Mouse (Mus musculus): ENCODE measurements at regions not wholly inside any gene's neighbourhood (a gene's known extent, or its start where the extent isn't known, plus 50 kb on each side); places are given as distances from the start of the nearest gene placed in this dataset.

- no peak for DNase-seq (ENCODE audit: low spot score)
Measured at GRCm38 (mm10) chr3:40058719-40059420, 472.2 kb upstream of the Intu start.

DNA sequence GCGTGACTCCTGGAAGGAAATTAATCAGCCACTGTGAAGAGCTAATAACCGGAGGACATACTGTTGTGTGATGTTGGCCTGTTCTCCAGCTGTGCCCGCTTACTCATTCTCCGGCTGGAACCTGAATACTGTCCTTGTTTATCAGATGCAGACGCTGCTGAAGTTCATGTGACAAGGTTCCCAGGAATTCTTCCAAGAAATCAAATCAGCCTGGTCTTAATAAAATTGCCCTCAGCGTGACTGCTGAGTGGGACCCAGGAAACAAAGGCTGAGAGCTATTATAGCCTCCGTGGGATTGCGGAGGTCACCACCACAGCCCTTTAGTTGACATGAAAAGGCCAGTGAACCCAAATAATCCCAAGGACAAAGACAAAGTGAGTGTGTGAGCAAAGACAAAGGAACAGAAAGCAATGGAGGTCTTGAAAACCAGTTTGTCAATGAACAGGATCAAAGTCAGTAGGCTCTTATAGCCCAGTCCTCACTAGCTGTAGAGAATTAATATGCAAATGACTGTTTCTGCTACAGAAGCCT lies 460.9 kb upstream of the Intu start:
- DNase-seq (ENCODE audit: low spot score) = no peak

DNA sequence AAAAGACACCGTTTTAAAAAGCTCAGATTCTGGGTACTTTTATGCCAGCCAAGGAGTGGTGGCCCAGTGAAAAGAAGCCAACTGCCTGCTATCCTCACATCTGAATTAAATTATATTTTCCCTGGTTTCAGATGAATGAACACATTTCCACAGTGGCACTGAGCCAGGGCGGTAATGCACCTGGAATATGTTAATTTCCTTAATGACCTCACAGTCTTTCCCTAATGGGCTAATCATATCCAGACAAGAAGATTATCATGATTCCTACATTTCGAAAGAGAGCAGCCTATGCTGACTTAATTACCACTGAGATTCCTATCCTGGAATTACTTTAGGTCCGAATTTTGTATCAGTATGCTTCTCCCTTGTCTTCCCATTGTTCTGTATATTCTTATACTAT lies 454.3 kb upstream of the Intu start:
- no peak for DNase-seq (ENCODE audit: low spot score)

- peak; percentile 35 for DNase-seq (ENCODE audit: low spot score)
Measured at GRCm38 (mm10) chr3:40085116-40085515, 446.0 kb upstream of the Intu start.

DNA sequence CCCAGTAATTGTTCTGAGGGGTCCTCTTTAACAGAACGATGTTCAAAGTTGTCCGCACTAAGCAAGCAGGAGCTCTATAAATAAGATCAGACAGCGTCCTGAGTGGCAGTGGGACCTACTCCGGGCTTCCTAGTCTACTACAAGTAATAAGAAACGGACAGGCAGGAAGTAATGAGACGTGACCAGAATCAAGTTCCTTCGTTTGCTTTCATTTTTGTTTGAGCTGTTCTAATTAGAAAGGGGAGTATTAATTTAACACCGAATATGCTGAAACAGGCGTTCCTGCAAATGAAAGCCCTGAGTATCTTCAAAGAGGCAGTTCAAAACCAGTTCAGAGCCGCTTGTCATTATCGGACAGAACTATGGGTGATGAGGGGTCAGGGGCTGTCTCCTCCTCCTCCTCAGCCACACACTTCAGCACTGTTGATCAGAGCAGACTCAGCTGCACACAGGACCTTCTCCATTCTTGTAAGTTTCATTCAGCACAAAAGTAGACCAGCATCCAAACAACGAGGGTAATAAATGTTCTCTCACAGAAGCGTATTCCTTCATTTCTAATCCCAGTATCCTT lies 439.2 kb upstream of the Intu start:
- no peak for DNase-seq (ENCODE audit: low spot score)

DNA sequence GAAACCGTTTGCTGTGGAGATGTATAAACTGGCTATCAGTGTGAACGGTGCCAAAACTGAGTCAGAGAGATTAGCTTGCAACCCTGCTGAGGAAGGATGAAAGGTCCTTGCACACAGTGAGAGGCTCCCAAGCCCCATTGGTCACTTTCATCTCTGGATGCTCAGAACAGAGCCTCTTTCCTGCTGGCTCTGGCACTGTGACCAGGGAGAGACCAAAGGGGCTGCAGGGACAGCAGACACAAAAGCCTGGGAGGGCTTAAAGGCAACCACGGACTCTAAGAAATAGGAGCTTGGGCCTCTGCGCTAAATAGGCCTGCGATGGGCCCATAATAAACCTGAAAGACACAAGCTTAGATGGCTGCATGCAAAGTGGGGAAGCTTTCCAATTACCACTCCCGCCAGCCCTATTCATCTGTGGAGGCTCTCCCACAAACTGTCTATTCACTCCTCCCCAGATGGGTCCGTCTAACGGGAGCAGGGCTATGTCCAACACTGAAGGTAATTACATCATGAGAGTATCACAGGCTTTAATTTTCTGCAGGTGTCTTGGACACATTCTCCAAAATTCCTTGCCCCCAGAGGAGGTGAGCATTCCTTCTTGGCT lies 438.2 kb upstream of the Intu start:
- DNase-seq (ENCODE audit: low spot score) = no peak

DNA sequence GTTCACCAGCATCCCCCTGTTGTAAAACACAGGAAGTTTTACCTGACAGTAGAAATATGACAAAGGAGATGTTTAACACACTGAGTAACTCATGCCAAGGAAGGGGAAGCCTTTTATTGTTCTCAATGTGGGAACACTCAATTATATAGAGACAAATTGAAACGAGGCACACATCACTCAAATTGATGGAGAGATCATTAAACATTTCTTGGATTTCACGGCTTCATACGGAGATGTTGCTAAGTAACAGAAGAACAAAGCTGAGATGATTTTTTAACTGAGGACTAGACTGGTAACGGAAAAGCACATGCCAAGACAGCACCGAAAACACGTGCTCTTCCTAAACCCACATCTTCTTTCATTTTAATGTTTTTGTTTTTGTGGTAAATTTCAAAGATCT lies 437.0 kb upstream of the Intu start:
- DNase-seq (ENCODE audit: low spot score) = no peak

GRCm38 (mm10) chr3:40094701-40095100 lies 436.4 kb upstream of the Intu start:
- DNase-seq (ENCODE audit: low spot score) = no peak

- DNase-seq (ENCODE audit: low spot score) = no peak
Measured at GRCm38 (mm10) chr3:40102698-40103097, 428.4 kb upstream of the Intu start.

GRCm38 (mm10) chr3:40114811-40115210 lies 416.3 kb upstream of the Intu start:
- DNase-seq (ENCODE audit: low spot score) = no peak

DNA sequence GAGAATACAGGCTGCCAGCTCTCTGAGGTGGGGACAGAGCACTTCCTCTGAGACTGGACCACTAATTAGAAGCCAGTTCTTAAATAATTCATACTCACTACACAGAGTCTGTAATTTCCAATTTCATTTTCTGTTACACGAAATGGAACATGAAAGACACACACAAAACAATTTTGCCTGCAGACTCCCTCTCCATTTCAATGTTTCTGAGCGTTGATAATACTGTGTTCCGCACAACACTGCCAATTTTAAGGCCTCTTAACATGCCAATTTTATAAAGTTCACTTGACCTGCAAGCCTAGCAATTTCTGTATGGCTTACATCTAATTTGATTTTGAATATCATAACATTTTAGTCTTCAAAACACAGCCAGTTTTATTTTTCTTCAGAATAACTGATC lies 412.5 kb upstream of the Intu start:
- DNase-seq (ENCODE audit: low spot score) = no peak

DNA sequence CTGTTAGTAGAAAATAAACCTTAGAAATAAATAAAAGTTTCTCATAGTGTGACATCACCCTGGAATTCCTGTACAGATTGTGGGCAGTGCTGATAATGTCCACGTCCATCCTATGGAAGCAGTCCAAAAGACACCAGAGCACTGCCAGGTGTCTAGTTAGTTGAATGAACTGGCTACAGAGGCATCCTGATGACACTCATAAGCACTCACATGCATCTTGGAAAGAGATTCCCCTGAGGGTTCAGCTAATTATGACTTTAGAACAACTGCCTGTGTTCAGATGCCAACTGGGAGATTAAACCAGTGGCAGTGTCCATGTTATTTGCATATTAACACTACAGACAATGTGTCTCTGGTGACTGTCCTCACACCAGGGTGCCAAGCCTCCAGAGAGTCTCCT lies 411.6 kb upstream of the Intu start:
- DNase-seq (ENCODE audit: low spot score) = no peak

DNA sequence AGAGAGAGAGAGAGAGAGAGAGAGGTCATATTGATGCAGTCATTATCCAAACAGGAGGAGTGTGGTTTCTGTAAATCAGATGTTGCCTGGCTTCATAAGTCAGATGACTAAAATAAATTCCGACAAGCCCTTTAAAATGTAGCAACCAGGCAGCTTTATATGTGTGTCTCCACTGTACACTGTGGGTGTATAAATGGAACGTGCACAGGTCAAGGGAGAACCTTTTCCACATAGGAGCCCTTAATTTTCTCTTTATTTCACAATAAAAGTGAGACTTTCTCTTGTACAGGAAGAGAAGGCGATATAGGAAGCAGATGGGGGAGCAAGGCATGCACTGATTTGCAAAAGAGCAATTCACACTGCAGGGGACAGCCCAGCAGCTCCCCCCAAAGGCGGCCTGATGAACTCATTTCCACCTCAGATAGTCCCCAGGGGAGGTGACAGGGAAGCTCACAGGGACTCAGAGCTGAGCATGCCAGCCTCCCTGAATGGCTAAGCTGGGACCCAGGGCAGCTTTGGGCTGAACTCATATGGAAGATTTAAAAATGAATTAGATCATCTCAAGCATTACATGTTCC lies 410.7 kb upstream of the Intu start:
- DNase-seq (ENCODE audit: low spot score) = peak; percentile 27

DNA sequence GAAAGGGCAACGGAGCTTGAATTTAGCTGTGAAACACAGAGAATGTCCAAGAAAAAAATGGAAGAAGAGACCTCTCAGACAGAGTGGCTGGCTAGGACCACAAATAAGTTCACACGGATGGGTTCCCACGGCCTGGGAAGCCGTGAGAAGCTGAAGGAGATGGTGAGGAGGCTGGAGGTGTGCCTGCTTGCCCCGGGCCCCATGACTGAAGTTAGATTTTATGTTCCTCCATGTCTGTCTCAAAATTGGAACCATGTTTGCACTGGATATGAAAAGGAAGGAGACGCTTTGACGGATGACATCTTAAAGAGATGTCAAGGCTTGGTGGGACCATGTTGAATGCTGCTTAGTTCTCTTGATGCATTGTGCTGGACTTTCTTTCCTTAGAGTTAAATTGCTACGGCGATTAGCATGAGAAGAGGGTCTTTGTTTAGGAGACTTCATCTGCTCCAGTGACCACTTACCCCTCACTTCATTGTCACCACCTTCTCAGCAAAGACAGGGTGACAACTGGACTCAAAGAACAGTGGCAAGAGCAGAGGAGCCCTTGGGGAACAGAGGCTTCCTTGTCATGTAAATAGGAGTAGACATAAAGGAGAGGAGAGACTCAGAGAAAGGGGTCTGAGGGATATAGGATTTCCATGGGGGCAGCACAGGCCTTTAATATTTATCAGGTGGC lies 407.4 kb upstream of the Intu start:
- no peak for DNase-seq (ENCODE audit: low spot score)

DNA sequence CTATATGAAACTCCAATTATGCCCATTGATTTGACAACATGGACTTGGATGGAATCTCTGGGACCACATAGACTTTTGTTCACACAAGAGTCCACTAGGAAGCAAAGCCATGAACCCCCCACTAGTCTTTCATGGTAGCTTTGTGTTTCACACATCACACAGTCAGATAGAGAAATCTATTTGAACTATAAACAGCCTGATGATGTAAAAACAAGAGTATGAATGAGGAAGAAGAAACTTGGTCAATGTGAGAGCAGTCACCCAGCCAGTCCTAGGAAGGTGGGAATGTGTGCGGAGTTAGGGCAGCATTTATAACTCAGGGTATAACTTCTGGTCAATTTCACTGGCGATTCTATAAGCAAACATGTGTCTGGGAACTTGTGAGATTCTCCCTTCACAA lies 404.2 kb upstream of the Intu start:
- no peak for DNase-seq (ENCODE audit: low spot score)

- no peak for DNase-seq (ENCODE audit: low spot score)
Measured at GRCm38 (mm10) chr3:40130858-40131584, 400.1 kb upstream of the Intu start.

DNA sequence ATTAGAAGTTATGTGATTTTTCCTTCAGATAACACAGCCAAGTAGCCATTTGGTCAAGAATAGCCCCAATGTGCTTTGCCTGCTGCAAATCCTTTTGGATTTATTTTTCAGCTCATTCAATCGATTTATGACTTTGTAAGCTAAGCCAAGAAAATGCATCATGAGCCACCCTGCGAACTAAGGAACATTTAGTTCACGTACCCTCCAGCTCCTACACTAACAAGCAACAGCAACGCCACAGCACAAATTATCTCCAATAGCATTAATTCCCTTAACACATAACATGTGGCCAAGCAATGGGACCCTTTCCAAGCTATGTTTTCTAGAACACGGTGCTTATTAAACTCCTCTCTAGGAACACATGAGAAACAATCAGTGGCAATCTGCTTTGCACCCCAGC lies 392.4 kb upstream of the Intu start:
- DNase-seq (ENCODE audit: low spot score) = no peak

DNA sequence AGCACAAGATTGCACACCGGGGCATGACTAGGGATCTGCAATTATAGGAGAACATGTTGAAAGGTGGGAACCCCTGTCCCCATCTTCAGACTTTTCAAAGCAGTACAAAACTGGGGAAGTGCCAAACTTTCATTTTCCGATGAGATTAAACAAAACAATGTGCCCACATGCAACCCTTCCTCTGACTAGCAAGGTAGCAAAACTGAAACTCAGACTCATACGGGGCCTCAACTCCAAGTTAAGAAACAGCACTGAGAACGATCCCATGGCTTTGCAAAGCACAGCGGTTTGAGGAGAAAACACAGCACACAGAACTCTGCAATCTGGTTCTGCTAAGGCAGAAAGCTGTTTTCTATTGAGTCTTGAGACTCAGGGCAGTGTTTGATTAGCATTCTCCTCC lies 388.9 kb upstream of the Intu start:
- no peak for DNase-seq (ENCODE audit: low spot score)

- DNase-seq (ENCODE audit: low spot score) = no peak
Measured at GRCm38 (mm10) chr3:40158631-40159030, 372.5 kb upstream of the Intu start.

- DNase-seq (ENCODE audit: low spot score) = no peak
Measured at GRCm38 (mm10) chr3:40159591-40160145, 371.4 kb upstream of the Intu start.

DNA sequence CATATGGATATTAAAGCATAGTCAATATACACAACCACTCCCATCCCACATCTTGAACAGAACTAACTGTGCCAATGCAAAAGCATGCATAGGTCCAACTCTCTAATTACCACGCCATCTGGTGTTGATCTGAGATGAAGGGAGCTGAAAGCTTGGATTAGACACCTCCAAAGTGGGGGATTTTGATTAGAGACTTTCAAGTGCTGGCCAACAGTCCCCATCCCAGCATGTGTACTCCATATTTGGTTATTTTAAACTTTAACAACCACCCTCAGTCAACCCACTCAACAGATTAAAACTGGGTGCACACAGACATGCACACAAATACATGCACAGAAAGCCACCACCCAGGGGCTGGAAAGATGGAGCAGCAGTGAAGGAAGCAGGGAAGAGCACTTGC lies 366.9 kb upstream of the Intu start:
- DNase-seq (ENCODE audit: low spot score) = no peak
